Mouse (Mus musculus) myocyte (in vitro differentiated cells): ENCODE data around the gene Lin37.

Experiments used
- E2F4 ChIP-seq: IDR thresholded peaks from one replicate; pipeline ENCODE4 v1.6.1; 2011; ENCODE audit warnings: mild to moderate bottlenecking, control low read depth, moderate library complexity; ENCODE audit not compliant: insufficient read depth
- MAX ChIP-seq: IDR thresholded peaks from one replicate; pipeline ENCODE4 v1.6.1; 2011; ENCODE audit warnings: low read depth, mild to moderate bottlenecking, control low read depth
- POLR2A ChIP-seq: IDR thresholded peaks from one replicate; pipeline ENCODE4 v1.6.1; 2011; ENCODE audit warnings: low read depth, mild to moderate bottlenecking, control low read depth, moderate library complexity; ENCODE audit not compliant: insufficient read length
- POLR2AphosphoS2 ChIP-seq: IDR thresholded peaks from one replicate; pipeline ENCODE4 v1.6.1; 2011; ENCODE audit warnings: low read depth, control low read depth; ENCODE audit not compliant: insufficient read length

DNA sequence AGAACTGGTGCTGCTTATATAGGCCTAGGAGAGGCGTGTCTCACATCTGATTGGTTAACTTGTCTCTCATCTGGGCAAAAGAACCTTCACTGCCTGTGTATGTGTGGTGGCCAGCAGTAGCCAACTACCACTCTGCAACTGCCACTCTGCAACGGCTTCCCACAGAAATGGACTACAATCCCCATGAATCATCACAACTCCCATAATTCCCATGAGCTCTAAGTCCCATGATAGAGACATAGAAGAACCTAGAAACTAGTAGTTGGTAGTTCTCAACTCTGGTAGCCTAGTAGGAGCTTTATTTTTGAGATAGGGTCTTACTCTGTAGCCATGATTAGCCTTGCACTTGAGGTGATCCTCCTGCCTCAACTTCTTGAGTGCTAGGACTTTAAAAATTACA lies 9.8 kb downstream of the Lin37 start:
- TF ChIP-seq POLR2A: no peak
- TF ChIP-seq E2F4: no peak
- TF ChIP-seq MAX: no peak
- no peak for TF ChIP-seq POLR2AphosphoS2
